Mouse (Mus musculus): ENCODE results near the gene Phf21a.

Gene Phf21a

DNA sequence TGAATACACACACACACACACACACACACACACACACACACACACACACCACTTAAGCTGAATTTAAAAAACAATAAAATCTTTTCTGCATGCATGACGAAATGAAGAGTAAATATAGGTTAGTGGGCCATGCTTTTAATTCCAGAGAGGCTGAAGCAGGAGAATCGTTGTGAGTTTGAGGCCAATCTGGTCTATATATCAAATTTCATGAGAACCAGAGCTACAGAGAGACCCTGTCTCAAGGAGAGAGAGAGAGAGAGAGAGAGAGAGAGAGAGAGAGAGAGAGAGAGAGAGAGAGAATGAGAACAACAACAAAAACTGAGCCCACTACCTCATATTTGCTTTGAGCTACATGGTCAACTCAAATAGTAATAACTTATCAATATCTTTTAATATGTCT, at the start of gene Phf21a:
Gene Phf21a (plus strand): TSS at position 301 of the 400 bp plus-strand sequence.
- DNase-seq, result no peak

DNA sequence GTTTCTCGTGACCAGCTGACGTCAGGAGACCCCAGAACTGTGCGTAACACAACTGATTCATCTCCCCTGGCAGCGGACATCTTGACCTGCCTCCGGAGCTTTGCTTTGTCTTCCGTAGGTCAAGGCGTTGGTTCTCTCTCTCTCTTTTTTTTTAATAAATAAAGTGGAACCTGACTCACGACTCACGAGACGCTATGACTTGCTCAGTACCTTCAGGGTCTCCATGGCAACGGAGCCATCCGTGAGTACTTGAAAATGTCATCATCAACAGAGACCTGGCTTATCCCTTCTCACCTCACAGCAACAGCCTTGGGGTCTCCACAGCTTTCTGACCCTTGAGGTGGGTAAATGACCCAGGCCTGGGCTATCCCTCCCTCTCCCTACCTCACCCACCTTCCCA, 49.6 kb upstream of the Phf21a start:
- no peak for DNase-seq

GRCm38 (mm10) chr2:92047601-92048000, 45.3 kb upstream of the Phf21a start:
- no peak for DNase-seq

DNA sequence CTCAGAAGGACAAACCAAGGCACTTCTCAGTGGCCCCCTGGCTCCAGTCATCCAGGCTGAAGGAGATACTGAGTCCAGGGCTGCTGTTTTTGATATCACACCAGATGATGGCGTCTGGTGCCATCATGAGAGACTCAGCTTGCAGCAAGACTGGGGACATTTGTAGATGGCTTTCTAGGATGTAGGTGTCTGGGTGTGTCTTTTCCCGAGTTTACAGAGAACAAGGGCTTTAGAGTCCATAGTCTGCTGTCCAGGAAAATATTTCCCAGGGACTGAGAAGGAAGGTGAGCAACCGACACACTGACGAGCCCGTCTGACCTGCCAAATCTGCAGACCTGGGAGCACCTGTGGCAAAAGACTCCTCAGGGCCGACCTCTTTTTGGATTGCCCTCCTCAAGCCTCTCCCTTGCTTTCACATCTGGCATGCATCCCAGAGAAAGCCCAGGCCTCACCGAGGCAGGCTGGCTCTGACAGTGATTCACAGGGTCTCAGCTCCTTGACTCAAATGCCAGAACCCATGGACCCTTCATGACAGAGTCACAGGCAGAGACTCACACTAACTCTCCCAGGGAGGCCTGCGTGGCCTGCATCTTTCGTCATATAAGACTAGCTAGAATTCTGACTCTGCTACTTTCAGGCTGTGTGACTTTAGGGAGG, 44.8 kb upstream of the Phf21a start:
- no peak for DNase-seq

DNA sequence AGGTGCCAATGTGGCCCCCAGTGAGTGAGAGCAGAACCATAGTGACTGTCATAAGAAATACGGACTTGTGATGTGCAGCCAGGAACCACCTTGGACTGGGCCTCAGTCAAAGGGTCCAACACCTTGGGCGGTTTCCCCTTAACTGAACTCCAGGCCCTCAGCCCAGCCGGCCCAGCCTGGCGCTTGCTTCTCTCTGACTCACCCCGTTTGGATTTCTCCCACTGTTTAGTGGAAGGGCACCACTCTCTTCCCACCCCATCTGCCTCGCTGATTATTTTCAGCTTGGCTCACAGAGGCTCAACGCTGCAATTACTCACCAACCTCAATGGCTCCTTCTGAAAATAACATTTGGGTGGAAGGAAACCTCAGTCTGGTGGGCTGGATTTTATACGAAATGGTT, 40.7 kb upstream of the Phf21a start:
- peak; percentile 12 for DNase-seq

GRCm38 (mm10) chr2:92052754-92053153, 40.2 kb upstream of the Phf21a start:
- DNase-seq, result no peak

DNA sequence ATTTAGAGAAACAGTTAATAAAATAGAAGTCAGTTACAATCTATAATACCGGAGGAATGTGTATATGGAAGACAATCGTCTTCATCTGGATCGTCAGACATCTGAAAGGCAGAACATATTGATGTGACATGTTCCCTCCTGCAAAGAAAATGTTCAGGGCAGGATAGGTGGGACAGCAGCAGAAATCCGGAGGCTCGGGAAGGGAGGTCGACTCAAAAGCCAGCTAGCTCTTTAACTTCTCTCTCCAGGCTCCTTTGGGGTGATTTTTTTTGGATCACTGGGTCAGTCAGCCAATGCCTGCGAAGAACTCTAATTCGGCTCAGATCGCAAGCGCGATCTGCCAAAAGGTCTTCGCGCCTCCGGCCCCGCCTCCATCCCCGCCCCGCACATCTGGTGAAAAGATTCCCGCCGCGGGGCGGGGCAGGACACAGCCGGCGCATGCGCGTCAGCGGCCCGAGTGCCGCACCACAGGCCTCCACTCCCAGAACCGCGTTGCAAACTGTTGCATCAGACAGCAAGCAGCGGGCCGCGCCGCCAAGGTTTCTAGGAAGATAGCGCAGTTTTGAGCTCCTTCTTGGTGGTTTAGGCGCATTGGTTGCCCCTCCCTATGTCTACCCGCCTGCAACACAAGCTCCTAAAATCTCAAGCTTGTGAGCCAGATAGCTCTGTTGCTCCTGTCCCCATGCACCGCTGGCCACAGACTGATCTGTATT, 37.7 kb upstream of the Phf21a start:
- DNase-seq, result peak; percentile 91

DNA sequence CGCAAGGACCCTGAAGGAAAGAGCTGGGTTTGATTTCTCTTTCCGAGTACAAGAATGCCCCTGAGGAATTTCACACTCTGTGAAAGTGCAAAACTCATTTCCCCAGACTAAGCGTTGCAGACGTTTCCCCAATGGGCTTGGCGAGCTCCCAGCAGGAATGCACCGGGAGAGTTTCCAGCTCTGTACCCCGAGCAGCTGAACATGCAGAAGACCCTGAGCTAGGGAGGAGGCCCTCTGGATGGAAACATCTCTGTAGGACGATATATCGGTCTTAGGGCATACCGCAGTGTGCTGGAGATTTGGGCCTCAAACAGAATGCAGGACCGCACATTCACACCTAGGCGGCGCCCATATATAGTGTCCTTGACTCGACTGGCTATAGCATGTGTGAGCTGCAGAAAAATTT, 37.1 kb upstream of the Phf21a start:
- peak; percentile 57 for DNase-seq

GRCm38 (mm10) chr2:92056760-92057159, 36.2 kb upstream of the Phf21a start:
- no peak for DNase-seq

DNA sequence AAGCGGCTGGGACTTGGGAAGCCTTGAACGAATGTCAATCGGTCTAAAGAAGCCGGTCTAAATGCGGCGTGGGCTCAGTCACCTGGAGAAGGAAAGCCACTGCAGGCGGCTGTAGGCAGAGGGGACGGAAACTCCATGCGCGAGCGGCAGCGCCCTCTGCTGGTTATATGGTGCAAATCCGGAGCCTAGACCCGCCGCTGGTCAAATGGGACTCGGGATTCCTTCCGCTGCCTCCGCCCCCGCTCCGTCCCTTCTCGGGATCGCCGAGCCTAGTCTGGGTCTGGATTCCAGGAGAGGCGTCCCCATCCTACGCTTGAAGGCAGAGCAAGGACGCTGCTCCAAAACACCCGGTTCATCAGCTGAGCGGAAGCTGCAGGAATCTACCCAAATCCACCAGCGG, 34.4 kb upstream of the Phf21a start:
- peak; percentile 94 for DNase-seq

- DNase-seq, result no peak
Observed at GRCm38 (mm10) chr2:92058936-92059335, 34.0 kb upstream of the Phf21a start.

- peak; percentile 41 for DNase-seq
Observed at GRCm38 (mm10) chr2:92059481-92060220, 33.3 kb upstream of the Phf21a start.

- DNase-seq, result no peak
Observed at GRCm38 (mm10) chr2:92060291-92060690, 32.6 kb upstream of the Phf21a start.

- no peak for DNase-seq
Observed at GRCm38 (mm10) chr2:92061337-92061736, 31.6 kb upstream of the Phf21a start.

- DNase-seq, result no peak
Observed at GRCm38 (mm10) chr2:92063106-92063505, 29.8 kb upstream of the Phf21a start.

DNA sequence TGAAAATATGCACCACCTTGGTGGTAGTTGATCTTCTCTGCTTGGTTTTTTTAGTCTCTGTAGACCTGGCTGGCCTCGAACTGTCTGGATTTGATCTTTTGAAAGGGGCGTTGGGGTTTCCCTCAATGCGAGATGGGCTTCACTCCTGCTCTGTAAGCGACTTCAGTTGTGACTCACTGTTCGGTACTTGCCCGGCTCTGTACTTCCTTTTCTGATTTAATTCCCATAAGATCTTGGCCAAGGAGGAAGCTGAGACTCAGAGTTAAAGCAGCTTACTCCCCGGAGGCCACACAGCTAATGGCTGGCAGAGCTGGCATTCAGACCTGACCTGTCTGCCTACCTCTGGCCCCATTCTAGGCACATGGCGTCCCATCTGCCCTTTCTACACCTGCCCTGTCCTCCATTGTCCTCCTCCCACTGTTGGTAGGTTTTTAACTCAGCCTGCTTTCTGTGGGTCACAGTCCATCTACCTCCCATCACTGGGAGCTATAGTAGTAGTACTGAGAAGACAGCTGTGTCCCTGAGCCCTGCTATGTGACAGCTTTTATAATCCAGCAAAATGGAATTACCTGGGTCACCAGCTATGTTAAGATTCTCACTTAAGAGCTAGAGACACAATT, 27.5 kb upstream of the Phf21a start:
- DNase-seq, result no peak

DNA sequence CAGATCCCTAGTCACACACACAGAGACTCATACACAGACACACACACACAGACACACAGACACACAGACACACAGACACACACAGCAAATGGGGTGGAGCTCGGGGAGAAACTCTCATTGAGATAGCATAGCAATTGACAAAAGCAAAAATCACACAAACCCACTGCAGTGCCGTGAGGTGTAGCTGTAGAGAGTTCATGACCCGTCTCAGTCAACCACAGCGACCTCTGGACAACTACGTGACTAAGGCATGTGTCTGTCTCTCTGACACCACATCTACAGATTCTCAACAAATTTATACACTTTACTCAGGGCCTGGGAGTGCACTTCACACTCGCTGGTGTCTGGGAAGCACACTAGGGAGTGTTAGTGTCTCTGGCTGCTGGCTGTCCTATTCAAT, 27.0 kb upstream of the Phf21a start:
- no peak for DNase-seq

- no peak for DNase-seq
Observed at GRCm38 (mm10) chr2:92066899-92067298, 26.0 kb upstream of the Phf21a start.

DNA sequence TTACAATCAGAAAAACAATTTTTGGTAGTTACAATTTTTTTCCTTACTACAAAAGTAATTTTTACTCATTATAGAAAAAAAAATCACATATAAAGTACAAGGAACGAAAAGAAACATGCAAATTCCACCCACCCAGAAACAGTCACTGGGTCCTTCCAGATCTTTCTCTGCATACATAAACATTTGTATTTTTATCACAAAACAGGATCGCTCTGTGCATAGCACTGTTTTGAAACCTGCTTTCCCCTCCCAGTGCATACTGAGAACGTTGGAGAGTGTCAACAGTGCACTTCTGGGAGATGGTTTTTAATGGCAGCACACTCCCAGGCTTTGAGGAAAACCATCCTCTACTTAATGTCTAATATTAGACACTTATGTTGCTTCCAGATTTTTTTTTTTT, 25.3 kb upstream of the Phf21a start:
- no peak for DNase-seq

DNA sequence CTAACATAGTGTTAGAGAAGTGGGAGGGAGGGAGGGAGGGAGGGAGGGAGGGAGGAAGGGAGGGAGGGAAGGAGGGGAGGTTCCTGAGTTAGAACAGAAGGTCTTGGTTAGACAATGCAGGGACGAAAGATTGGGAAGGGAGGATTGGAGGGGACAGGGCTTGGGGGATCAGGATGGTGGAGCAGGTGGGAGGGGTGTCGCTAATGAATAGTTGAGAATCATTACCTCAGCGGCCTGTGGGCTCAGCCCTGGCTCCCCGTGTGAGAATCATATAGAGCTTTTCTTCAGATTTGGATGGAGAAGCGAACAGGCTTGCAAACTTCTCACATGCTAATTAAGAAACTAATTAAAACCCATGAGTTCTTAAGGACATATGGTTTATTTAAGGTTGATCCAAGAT, 23.3 kb upstream of the Phf21a start:
- no peak for DNase-seq

DNA sequence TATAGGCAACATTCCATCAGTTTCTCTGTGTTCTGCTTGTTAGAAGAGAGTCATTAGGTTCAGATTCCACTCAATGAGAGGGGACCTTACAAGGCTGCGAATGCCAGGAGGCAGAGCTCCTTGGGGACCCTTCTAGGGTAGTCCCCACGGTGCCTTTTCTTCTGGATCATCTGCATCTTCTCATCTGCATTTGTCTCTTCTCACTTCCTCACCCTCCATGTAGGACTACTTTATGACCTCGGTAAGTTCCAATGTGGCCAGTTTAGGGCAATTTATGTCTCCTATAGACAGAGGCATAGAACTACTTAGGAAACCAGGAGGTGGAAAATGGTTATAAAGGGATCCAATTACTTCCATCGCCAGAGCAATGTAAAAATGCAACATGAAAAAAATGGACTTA, 21.8 kb upstream of the Phf21a start:
- DNase-seq, result no peak

GRCm38 (mm10) chr2:92076086-92076692, 16.7 kb upstream of the Phf21a start:
- no peak for DNase-seq

DNA sequence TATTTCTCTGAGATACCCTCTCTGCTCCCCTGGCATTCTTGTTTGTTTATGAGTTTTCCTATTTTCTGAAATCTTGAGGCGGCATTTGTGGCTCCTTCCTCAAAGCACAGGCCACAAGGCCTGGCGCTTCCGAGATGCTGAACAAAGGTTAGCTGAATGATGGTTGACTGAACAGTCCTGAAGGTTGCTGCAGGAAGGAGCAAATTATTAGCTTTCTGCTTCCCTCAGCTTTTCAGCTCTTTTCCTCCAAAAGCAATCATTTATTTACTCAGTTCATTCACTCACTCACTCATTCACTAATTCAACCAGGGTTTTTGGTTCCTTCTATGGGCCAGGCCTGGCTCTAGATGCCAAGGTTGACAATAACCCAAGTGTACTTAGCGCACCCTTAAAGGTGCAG, 10.7 kb upstream of the Phf21a start:
- no peak for DNase-seq
